Comparison of ENCODE assay signal across 21 mouse cellular contexts in genomic region chr14:121791112-121791511, GRCm38 (mm10).
"Had no signal": no experiment of that assay in that cellular context is flagged by ENCODE, and none has a peak within 500 bp of the region (broad histone marks: within the 10 kb centered on the region; RNA-seq: fewer than 3 reads in every experiment).

No protein-coding gene starts in this region.

- ATAC-seq: intestine, embryonic 15.5 days; liver, postnatal 0 days; lung, postnatal 0 days; midbrain, embryonic 13.5 days; midbrain, embryonic 16.5 days had no signal

- DNase-seq: kidney, postnatal 14 days; layer of hippocampus, postnatal 36 days; liver; liver, postnatal 0 days; lung, embryonic 14.5 days; retina, postnatal 1 day; right cerebral cortex, postnatal 25 days; spleen, adult 18-20 months; thymus, postnatal 25 days had no signal

- H3K4me3 ChIP-seq: intestine, embryonic 15.5 days; left cerebral cortex, adult 2 months; limb, embryonic 12.5 days; midbrain, embryonic 10.5 days; midbrain, embryonic 13.5 days; myocyte; neural tube, embryonic 13.5 days; stomach, embryonic 15.5 days had no signal

- H3K9me3 ChIP-seq: intestine, embryonic 15.5 days; limb, embryonic 12.5 days; midbrain, embryonic 10.5 days; midbrain, embryonic 13.5 days; neural tube, embryonic 13.5 days; stomach, embryonic 15.5 days had no signal

- H3K27ac ChIP-seq: intestine, embryonic 15.5 days; left cerebral cortex, adult 2 months; limb, embryonic 12.5 days; liver, embryonic 14.5 days; macrophage; midbrain, embryonic 10.5 days; midbrain, embryonic 13.5 days; neural tube, embryonic 13.5 days; stomach, embryonic 15.5 days had no signal

- H3K9ac ChIP-seq: intestine, embryonic 15.5 days; limb, embryonic 12.5 days; liver, embryonic 14.5 days; liver, postnatal 0 days; lung, embryonic 14.5 days; midbrain, embryonic 13.5 days; neural tube, embryonic 13.5 days; stomach, embryonic 15.5 days had no signal

- H3K4me1 ChIP-seq: midbrain, embryonic 10.5 days; midbrain, embryonic 13.5 days; neural tube, embryonic 13.5 days had no signal

- H3K27me3 ChIP-seq: intestine, embryonic 15.5 days; stomach, embryonic 15.5 days had no signal

- H3K4me2 ChIP-seq: intestine, embryonic 15.5 days; limb, embryonic 12.5 days; lung, embryonic 14.5 days; midbrain, embryonic 13.5 days; neural tube, embryonic 13.5 days; stomach, embryonic 15.5 days had no signal

- H3K36me3 ChIP-seq: intestine, embryonic 15.5 days; limb, embryonic 12.5 days; midbrain, embryonic 10.5 days; midbrain, embryonic 13.5 days; neural tube, embryonic 13.5 days; stomach, embryonic 15.5 days had no signal
